Mouse (Mus musculus): ENCODE measurements around the gene Adam19. TPM values are rescaled to one million over a fixed set of nuclear protein-coding genes. Genes with fewer than 3 reads are reported as not detected.

Adam19 gene
- 1.2 and 1.9 TPM in 2 replicates for polyA plus RNA-seq (2021; fragmentation: Nextera tagmentation)
- long read RNA-seq, experiment 1, partial matches to known transcripts = 0 of 4 reads
- long read RNA-seq, experiment 1, other reads (novel, unspliced or antisense) = 4 of 4 reads
- long read RNA-seq, experiment 2, partial matches to known transcripts = 0 of 2 reads
- long read RNA-seq, experiment 2, other reads (novel, unspliced or antisense) = 2 of 2 reads

GRCm38 (mm10) chr11:46055896-46056769 is at the start of gene Adam19:
Gene Adam19 (plus strand): TSS chr11:46055992.

GRCm38 (mm10) chr11:46052105-46052659 is 3.6 kb upstream of the Adam19 start, which contains the start of gene Gm12166:
Gene Gm12166 (minus strand): TSS chr11:46052321.

GRCm38 (mm10) chr11:46165866-46166585 is 110.2 kb downstream of the Adam19 start, which contains the start of gene Nipal4:
Gene Nipal4 (minus strand): TSS chr11:46166508.

Other genes starting within 250 kb of the Adam19 start
- gene Clint1, start 203.9 kb upstream of the Adam19 start, polyA plus RNA-seq (2021; fragmentation: Nextera tagmentation) = 7.0 and 8.9 TPM in 2 replicates
- gene Lsm11, start 111.1 kb upstream of the Adam19 start, polyA plus RNA-seq (2021; fragmentation: Nextera tagmentation) = 2.2 and 7.1 TPM in 2 replicates
- 6.3 and 12.7 TPM in 2 replicates for gene Thg1l, start 100.5 kb upstream of the Adam19 start, polyA plus RNA-seq (2021; fragmentation: Nextera tagmentation)
- gene Sox30, start 75.7 kb upstream of the Adam19 start, polyA plus RNA-seq (2021; fragmentation: Nextera tagmentation) = 0.06 and 0.11 TPM in 2 replicates
- gene Gm12166, start 3.7 kb upstream of the Adam19 start, polyA plus RNA-seq (2021; fragmentation: Nextera tagmentation) = 17.4 and 20.8 TPM in 2 replicates
- gene Nipal4, start 110.5 kb downstream of the Adam19 start, polyA plus RNA-seq (2021; fragmentation: Nextera tagmentation) = 2.5 TPM in 2 replicates
- 3.1 TPM in 2 replicates for gene Fndc9, start 179.5 kb downstream of the Adam19 start, polyA plus RNA-seq (2021; fragmentation: Nextera tagmentation)

All from left cerebral cortex, adult 6 months (tissue).